Mouse (Mus musculus) G1E (cell line): ENCODE measurements around the gene Dnah8.

Experiments
- CTCF ChIP-seq: IDR thresholded peaks from 2 replicates; pipeline ENCODE4 v1.5.1; 2012; ENCODE audit warnings: low read depth, low read length, inconsistent platforms, mixed read lengths
- GATA1 ChIP-seq: IDR thresholded peaks from 2 replicates; pipeline ENCODE4 v1.6.1; 2012; ENCODE audit warnings: borderline replicate concordance, low read length, inconsistent platforms, mixed read lengths

- TF ChIP-seq GATA1 (no peak), CTCF (0 out of 2 replicates have a peak, but pooled peaks have one; percentile 22)
Observed at GRCm38 (mm10) chr17:30818543-30818942, 194.4 kb downstream of the Dnah8 start.
